In the genomic region with DNA sequence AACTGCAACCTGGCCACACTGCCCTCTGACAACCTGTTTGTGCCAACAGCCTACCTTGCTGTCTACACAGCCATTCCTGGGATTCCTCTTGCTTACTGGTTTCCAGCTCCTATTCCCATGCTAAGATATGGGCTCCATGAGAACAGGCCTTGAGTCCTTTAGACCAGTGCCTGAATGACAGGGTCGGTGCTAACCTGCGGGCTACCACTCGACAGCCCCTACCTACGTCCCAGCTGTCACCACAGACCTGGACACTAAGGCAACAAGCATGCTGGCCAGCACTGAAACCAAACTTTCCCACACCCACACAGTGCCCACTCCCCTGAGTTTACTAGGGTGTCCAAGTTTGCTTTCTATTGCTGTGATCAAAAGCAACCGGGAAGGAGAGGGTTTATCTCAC, we compare ENCODE assay signal across 10 mouse cellular contexts. TPM values are rescaled to one million over a fixed set of nuclear protein-coding genes. Genes with fewer than 3 reads are reported as not detected.
A peak's percentile ranks its signal among the peaks of the same experiment; 100 is the strongest.
DNase-seq lines count a peak whose midpoint lies in the region; ATAC-seq and TF ChIP-seq lines count a peak whose summit lies in the region.
"Had no signal": no experiment of that assay in that cellular context is flagged by ENCODE, and none has a peak within 500 bp of the region (broad histone marks: within the 10 kb centered on the region; RNA-seq: fewer than 3 reads in every experiment).

No protein-coding gene starts in this region.

- H3K27me3 ChIP-seq in heart, embryonic 10.5 days (ENCODE audit: insufficient read depth, poor library complexity, severe bottlenecking) = no peaks in the 10 kb centered on the region
- no peaks in the 10 kb centered on the region; the same call in 1 of the 2 replicates for H3K27me3 ChIP-seq in midbrain, embryonic 10.5 days (ENCODE audit: low read depth, poor library complexity, severe bottlenecking)
- no peaks in the 10 kb centered on the region for H3K27me3 ChIP-seq in midbrain, embryonic 16.5 days (ENCODE audit: control insufficient read depth, insufficient read depth, low read depth, low read length)
- no peaks in the 10 kb centered on the region for H3K27me3 ChIP-seq in liver, postnatal 0 days (ENCODE audit: insufficient read depth, low read length)

- ATAC-seq in midbrain, embryonic 16.5 days = no peak
- no peak for ATAC-seq in liver, postnatal 0 days

- H3K27ac ChIP-seq in heart, embryonic 10.5 days = no peak overlapping the region
- no peak overlapping the region for H3K27ac ChIP-seq in midbrain, embryonic 10.5 days (replicated peaks)
- H3K27ac ChIP-seq in midbrain, embryonic 16.5 days (ENCODE audit: low read length) = no peak overlapping the region
- H3K27ac ChIP-seq in brown adipose tissue, adult 24 weeks (replicated peaks; ENCODE audit: low read depth, low read length) = no peak overlapping the region
- H3K27ac ChIP-seq in liver, postnatal 0 days (ENCODE audit: low read depth) = no peak overlapping the region

- no peak for TF ChIP-seq EP300 in liver, postnatal 0 days (IDR thresholded peaks at IDR 0.05; ENCODE audit: low read depth)

- H3K4me3 ChIP-seq in heart, embryonic 10.5 days = peak overlapping the region; percentile 94; the same call in 1 of the 2 replicates
- H3K4me3 ChIP-seq in midbrain, embryonic 10.5 days = peak overlapping the region; percentile 78; the same call in 1 of the 2 replicates
- no peak overlapping the region for H3K4me3 ChIP-seq in midbrain, embryonic 16.5 days (ENCODE audit: low read depth, low read length)
- peak overlapping the region; percentile 27; the same call in 1 of the 2 replicates for H3K4me3 ChIP-seq in brown adipose tissue, adult 24 weeks (ENCODE audit: insufficient read depth, low read depth, low read length)
- no peak overlapping the region for H3K4me3 ChIP-seq in liver, postnatal 0 days (ENCODE audit: low read depth, low read length)

- H3K4me2 ChIP-seq in midbrain, embryonic 16.5 days (ENCODE audit: low read length) = no peak overlapping the region; the same call in 1 of the 2 replicates
- peak overlapping the region; percentile 97; the same call in 1 of the 2 replicates for H3K4me2 ChIP-seq in liver, postnatal 0 days (ENCODE audit: low read depth, low read length)

- 85% methylated on average over 5 of the region's 5 CpGs for WGBS in heart, embryonic 10.5 days
- WGBS in midbrain, embryonic 10.5 days = 98% methylated on average over 5 of the region's 5 CpGs
- 97% methylated on average over 5 of the region's 5 CpGs for WGBS in midbrain, embryonic 16.5 days
- WGBS in liver, postnatal 0 days (ENCODE audit: insufficient replicate concordance) = 88% methylated on average over 5 of the region's 5 CpGs

- no peak for TF ChIP-seq CTCF in liver, postnatal 0 days (IDR thresholded peaks at IDR 0.05; ENCODE audit: low read depth)

- H3K36me3 ChIP-seq in heart, embryonic 10.5 days = no peaks in the 10 kb centered on the region
- peaks cover 6% of the 10 kb centered on the region for H3K36me3 ChIP-seq in midbrain, embryonic 10.5 days
- H3K36me3 ChIP-seq in midbrain, embryonic 16.5 days (ENCODE audit: control insufficient read depth, insufficient read depth, low read length) = no peaks in the 10 kb centered on the region
- H3K36me3 ChIP-seq in liver, postnatal 0 days (replicated peaks; ENCODE audit: insufficient read depth, low read length) = no peaks in the 10 kb centered on the region

- H3K4me1 ChIP-seq in heart, embryonic 10.5 days = peaks cover 19% of the 10 kb centered on the region
- peaks cover 21% of the 10 kb centered on the region for H3K4me1 ChIP-seq in midbrain, embryonic 10.5 days
- H3K4me1 ChIP-seq in midbrain, embryonic 16.5 days (ENCODE audit: control insufficient read depth, insufficient read depth, low read length) = peaks cover 17% of the 10 kb centered on the region
- peaks cover 5% of the 10 kb centered on the region for H3K4me1 ChIP-seq in brown adipose tissue, adult 24 weeks (ENCODE audit: control insufficient read depth, insufficient read depth, insufficient read length, low read length)
- H3K4me1 ChIP-seq in liver, postnatal 0 days (ENCODE audit: insufficient read depth) = peaks cover 18% of the 10 kb centered on the region

- intact Hi-C loops in heart, postnatal 10 days (cut with DNase I) = no loop called here

- DNase-seq in heart, embryonic 10.5 days (ENCODE audit: low spot score) = no peak
- no peak for DNase-seq in heart, postnatal 10 days
- no peak for DNase-seq in midbrain, embryonic 10.5 days (ENCODE audit: low spot score)
- DNase-seq in liver, postnatal 0 days = no peak
- DNase-seq in gastrocnemius, adult 8-10 months (ENCODE audit: low spot score in 2 of 2) = no peak
- DNase-seq in T-cell, adult 2 months (ENCODE audit: low spot score) = no peak
- DNase-seq: cerebellum, adult 18-20 months; kidney, adult 11 months had no signal

- no peaks in the 10 kb centered on the region for H3K9me3 ChIP-seq in heart, embryonic 10.5 days
- no peaks in the 10 kb centered on the region for H3K9me3 ChIP-seq in midbrain, embryonic 10.5 days (replicated peaks)
- H3K9me3 ChIP-seq in midbrain, embryonic 16.5 days (replicated peaks; ENCODE audit: control insufficient read depth, low read length, poor library complexity, severe bottlenecking) = no peaks in the 10 kb centered on the region
- no peaks in the 10 kb centered on the region for H3K9me3 ChIP-seq in liver, postnatal 0 days (ENCODE audit: low read length)

- no peak overlapping the region for H3K9ac ChIP-seq in midbrain, embryonic 16.5 days (ENCODE audit: low read depth, low read length)
- H3K9ac ChIP-seq in liver, postnatal 0 days (replicated peaks) = no peak overlapping the region

RNA-seq across cellular contexts. Expression of a gene that starts 1.6 kb away (rescaled TPM):
- 44.3 and 54.4 TPM in 2 replicates for polyA plus RNA-seq in heart, embryonic 10.5 days (2016; fragmentation: Nextera tagmentation; extraction: Ambion mirVana)
- total RNA-seq in heart, postnatal 10 days (2021) = 10 to 100 TPM; 14.4 to 16.0 TPM
- polyA plus RNA-seq in midbrain, embryonic 10.5 days (2016; fragmentation: Nextera tagmentation; extraction: Ambion mirVana) = 62.1 and 64.1 TPM in 2 replicates
- 42.1 and 43.3 TPM in 2 replicates for polyA plus RNA-seq in midbrain, embryonic 16.5 days (2015; fragmentation: Nextera tagmentation; extraction: Ambion mirVana)
- 10.5 and 11.4 TPM in 2 replicates for polyA plus RNA-seq in brown adipose tissue, adult 24 weeks (2012; ENCODE audit: insufficient read depth, insufficient read length, missing spikeins)
- polyA plus RNA-seq in liver, postnatal 0 days (2015; fragmentation: Nextera tagmentation; extraction: Ambion mirVana) = 8.2 and 8.7 TPM in 2 replicates
- 10 to 100 TPM in 3 of 4 experiments, 1 to 10 TPM in 1; 9.9 to 12.4 (median 11.0) TPM for total RNA-seq in gastrocnemius, adult 8-10 months (2022)

Comparison
In these comparisons a context has a peak if more than half of its experiments do, and no peak if none do; other contexts are left out.
1. H3K4me3 ChIP-seq: peak in heart, embryonic 10.5 days (single experiment), midbrain, embryonic 10.5 days (single experiment) and brown adipose tissue, adult 24 weeks (single experiment); none in midbrain, embryonic 16.5 days (single experiment) and liver, postnatal 0 days (single experiment).